Mouse (Mus musculus) MEL (cell line): ENCODE data around the gene Rab33b.

ENCODE experiments used
- CHD2 ChIP-seq: IDR thresholded peaks from 2 replicates; pipeline ENCODE4 v1.6.1; 2011; ENCODE audit warnings: low read length, improper control_type of control experiment
- CTCF ChIP-seq, 3 experiments: IDR thresholded peaks in 2 of 3; conservative IDR thresholded peaks in 1 of 3; 2 replicates each; pipeline ENCODE4 v1.5.1; 2011 to 2012; ENCODE audit warnings: low read length in 3 of 3, low read depth in 2 of 3, mild to moderate bottlenecking in 2 of 3, improper control_type of control experiment in 1 of 3, inconsistent platforms in 1 of 3, mixed read lengths in 1 of 3, moderate library complexity in 1 of 3; ENCODE audit not compliant: control insufficient read depth in 1 of 3, insufficient read depth in 1 of 3, poor library complexity in 1 of 3, severe bottlenecking in 1 of 3
- POLR2A ChIP-seq, 2 experiments: IDR thresholded peaks; 2 replicates each; pipeline ENCODE4 v1.6.1; 2011 to 2012; ENCODE audit warnings: low read length in 2 of 2, mild to moderate bottlenecking in 2 of 2, control low read depth in 1 of 2, improper control_type of control experiment in 1 of 2, low read depth in 1 of 2, moderate library complexity in 1 of 2; ENCODE audit not compliant: control insufficient read depth in 1 of 2, insufficient read depth in 1 of 2, poor library complexity in 1 of 2
- USF1 ChIP-seq: IDR thresholded peaks from 2 replicates; pipeline ENCODE4 v1.6.1; 2014; ENCODE audit warnings: low read depth, mild to moderate bottlenecking, inconsistent platforms, low read length, improper control_type of control experiment, moderate library complexity

DNA sequence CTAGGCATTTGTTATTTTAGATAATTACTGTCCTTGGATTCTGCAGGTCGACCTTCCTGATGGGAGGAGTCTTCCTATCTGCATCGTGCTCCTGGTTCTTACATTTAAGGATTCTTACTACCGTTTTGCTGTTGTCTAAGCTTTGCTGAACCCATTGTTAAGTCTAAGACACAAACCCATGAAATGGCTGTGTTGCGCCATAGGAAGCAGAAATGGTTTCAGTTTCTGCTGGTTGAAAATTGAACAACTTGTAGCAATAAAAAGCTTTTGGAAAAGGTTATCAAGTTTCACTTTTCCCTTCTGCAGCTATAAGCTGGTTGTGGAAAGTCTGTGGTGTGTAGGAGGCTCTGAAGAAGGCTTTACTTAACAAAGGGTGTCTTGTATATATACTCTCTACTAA is 8.0 kb upstream of the Rab33b start:
- TF ChIP-seq POLR2A (IDR thresholded peaks at IDR 0.05; ENCODE audit: control insufficient read depth in 1 of 2, insufficient read depth in 1 of 2, low read depth in 1 of 2, low read length in 2 of 2, poor library complexity in 1 of 2) (no peak), USF1 (no peak), CHD2 (no peak), CTCF (IDR thresholded peaks at IDR 0.05 in 2 of 3, conservative IDR thresholded peaks at IDR 0.05 in 1 of 3; ENCODE audit: control insufficient read depth in 1 of 3, insufficient read depth in 1 of 3, low read depth in 2 of 3, low read length in 3 of 3, poor library complexity in 1 of 3, severe bottlenecking in 1 of 3) (no peak)
